Mouse (Mus musculus) stomach, adult 2 months (tissue): ENCODE measurements around the gene Tmem237. TPM values are rescaled to one million over a fixed set of nuclear protein-coding genes. Genes with fewer than 3 reads are reported as not detected.

Source experiments
- polyA plus RNA-seq: library from polyadenylated mRNA; depleted of rRNA; stranded (reverse); fragments of >200 nt; gene quantifications from 2 replicates; pipeline ENCODE4 v1.2.3, GENCODE M21; 2012; rRNA removed

Tmem237 gene
- polyA plus RNA-seq: 0.41 and 0.96 TPM in 2 replicates

GRCm38 (mm10) chr1:59119720-59120457, at the start of gene Tmem237:
TSS of gene Tmem237 (minus strand) at chr1:59120408.

GRCm38 (mm10) chr1:59163030-59163461, 42.8 kb upstream of the Tmem237 start, which contains the start of gene Mpp4:
TSS of gene Mpp4 (minus strand) at chr1:59163389.

GRCm38 (mm10) chr1:59094705-59095104, 25.5 kb downstream of the Tmem237 start, which contains the start of gene C2cd6:
TSS of gene C2cd6 (minus strand) at chr1:59094900.

Other genes with a start within 250 kb of the Tmem237 start
- gene Trak2, start 147.0 kb downstream of the Tmem237 start, polyA plus RNA-seq: 10.6 and 11.3 TPM in 2 replicates
- 4.7 and 6.2 TPM in 2 replicates for gene Stradb, start 146.9 kb downstream of the Tmem237 start, polyA plus RNA-seq
- not detected in 2 replicates for gene C2cd6, start 25.5 kb downstream of the Tmem237 start, polyA plus RNA-seq
- gene Mpp4, start 43.0 kb upstream of the Tmem237 start, polyA plus RNA-seq: 0.46 and 0.64 TPM in 2 replicates
- 0.74 and 1.3 TPM in 2 replicates for gene Als2, start 116.8 kb upstream of the Tmem237 start, polyA plus RNA-seq
- 0.13 TPM in 1 of 2 replicates, not detected in the other for gene Cdk15, start 136.5 kb upstream of the Tmem237 start, polyA plus RNA-seq